Mouse (Mus musculus) urinary bladder, adult 18-20 months (tissue): ENCODE measurements around the gene Pja2.
"Not testable (repeated sequence)": the region's sequence is repeated elsewhere in the genome, so short reads cannot be mapped to it uniquely, and the experiment has no call there.

Experiments
- DNase-seq, 2 experiments: peaks; one replicate each; pipeline ENCODE4 v3.0.0; 2022; ENCODE audit warnings: low spot score in 2 of 2, mixed read lengths in 2 of 2

The Pja2 gene

GRCm38 (mm10) chr17:64281368-64281767, 50.3 kb downstream of the Pja2 start:
- not testable (repeated sequence) for DNase-seq

DNA sequence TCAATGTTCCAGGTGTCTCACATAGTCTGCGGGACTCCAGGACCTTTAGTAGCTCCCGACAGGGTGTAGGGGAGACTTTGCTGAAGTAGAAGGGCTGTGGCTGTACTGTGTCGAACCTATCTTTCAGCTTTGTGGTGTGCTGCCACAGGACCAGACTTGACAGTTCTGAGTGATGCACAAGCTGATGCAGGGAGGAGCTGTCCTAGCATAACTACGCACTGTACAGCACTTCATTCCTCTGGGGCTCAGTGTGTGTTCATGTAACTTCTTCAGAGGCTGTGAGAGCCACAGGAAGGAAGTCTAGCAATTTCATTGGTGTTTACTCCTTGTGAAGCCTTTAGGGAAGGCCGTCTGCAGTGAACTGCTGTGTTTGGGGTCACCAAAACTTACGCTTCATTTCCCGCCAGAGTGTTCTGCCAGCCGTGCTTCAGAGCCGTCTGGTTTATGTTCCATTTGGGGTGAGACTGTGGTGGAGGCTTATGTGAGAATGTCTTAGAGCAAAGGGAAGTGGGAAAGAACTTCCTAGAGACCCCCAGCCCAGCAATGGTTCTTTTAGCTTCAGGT, 54.0 kb downstream of the Pja2 start:
- DNase-seq: no peak

- no peak for DNase-seq
These were observed 55.0 kb downstream of the Pja2 start for GRCm38 (mm10) chr17:64276666-64277065.

DNA sequence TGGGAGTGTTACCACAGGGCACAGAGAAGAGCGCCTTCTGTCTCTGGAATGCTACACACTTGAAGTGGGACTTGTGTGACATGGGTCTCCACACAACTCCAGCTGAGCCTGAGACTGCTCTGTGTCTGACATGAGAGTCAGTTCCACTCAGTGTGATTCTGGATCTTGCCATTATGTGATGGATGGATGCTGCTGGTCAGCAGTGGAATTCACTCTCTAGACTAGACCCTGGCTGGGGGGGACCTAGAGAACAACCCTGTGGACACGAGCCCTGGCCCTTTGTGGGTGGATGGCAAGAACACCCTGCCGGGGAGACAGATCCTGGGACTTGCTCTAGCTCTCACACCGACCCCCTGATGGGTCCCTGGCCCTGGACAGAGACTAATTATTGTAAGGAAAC, 56.5 kb downstream of the Pja2 start:
- no peak for DNase-seq

- no peak for DNase-seq
These were observed 57.2 kb downstream of the Pja2 start for GRCm38 (mm10) chr17:64274341-64275105.

GRCm38 (mm10) chr17:64260571-64260970, 71.1 kb downstream of the Pja2 start:
- no peak for DNase-seq

- DNase-seq: no peak
These were observed 83.5 kb downstream of the Pja2 start for GRCm38 (mm10) chr17:64248246-64248645.

DNA sequence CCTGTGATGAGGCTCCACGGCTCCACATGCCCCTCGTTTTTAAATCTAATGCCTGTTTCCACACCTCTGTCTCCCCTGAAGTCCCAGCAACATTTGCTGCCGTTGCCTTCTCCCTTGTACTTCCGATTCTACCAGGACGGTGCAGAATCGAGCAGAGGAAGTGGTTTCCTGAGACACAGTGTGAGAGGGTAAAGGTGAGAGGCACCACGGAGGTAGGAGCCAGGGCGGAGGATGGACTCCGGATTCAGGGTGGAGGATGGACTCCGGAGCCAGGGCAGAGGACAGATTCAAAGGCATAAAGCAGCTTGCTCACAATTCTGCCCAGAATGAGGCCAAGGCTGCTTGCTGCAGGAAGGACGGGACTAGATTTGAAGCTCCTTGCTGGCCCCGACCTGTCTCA, 88.8 kb downstream of the Pja2 start:
- DNase-seq: no peak

DNA sequence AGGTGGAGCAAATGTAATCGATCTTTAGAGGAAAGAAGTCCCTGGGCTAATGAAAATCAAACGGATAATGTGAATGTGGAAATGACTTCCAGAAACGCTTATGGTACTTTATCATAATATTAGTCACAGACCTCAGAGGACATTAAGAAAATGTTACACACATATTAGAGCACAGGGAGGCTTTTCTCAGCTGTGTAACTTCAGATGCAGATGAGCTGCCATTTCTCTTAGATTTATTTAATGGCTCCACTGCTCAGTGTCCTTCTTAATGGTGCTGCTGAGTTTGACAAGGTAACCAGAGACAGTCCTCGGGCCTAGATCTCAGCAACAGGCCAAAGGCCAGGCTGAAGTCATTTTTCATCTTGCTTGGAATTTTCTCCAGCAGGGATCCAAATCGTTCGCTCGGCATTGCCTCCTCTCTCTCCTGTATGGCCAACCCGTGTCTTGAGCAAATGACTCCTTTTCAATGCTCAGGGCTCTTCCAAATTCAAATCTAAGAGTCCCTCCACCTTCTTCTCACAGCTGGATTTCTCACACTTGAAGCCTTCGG, 89.3 kb downstream of the Pja2 start:
- no peak for DNase-seq

DNA sequence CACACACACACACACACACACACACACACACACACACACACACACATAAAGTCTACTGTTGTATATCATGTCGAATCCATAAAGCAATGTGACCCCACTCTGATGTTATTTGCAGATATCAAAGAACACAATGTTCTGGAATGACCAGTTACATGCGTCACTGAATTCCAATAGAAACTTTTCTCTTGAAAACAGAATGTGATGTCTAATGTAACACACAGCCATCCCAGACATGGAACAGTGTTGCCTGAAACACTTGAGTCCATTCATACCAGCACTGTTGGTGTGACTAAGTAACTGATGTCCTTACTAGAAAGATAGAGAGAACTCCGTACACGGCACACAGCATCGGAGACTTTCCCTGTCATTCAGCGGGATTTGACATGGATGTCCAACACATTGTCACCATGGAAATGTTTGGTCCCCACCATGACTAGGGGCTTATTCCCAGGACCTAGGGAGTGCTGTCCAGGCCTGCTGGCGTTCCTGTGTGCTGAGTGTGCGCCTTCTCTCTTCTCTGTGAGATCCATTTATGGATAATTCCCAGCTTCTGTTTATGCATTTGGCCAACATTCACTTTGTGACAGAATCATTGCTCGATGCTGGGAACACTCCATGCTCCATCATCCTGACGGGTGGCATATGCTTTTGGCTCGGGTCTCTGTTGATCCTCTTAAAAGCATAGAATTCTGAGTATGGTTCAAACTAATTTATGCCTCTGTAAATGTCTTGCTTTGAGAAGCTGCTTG, 90.0 kb downstream of the Pja2 start:
- DNase-seq: no peak

DNA sequence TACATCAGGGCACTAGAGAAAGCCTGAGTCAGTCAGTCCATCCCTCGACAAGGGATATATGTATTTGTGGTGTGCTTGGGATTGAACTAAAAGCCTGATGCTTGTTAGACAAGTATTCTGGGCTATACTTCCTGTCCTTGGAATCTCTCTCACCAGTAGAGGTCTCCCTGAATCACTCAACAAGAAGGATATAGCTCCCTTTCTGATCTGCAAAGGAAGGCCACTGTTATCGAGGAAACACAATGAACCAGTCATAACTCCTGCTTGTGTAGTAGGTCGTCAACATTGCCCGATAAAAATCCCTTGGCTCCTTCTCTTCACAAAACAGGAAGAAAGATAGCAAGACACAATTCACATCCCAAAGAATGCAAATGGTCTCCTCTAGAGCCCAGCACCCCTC, 99.6 kb downstream of the Pja2 start:
- DNase-seq: no peak

DNA sequence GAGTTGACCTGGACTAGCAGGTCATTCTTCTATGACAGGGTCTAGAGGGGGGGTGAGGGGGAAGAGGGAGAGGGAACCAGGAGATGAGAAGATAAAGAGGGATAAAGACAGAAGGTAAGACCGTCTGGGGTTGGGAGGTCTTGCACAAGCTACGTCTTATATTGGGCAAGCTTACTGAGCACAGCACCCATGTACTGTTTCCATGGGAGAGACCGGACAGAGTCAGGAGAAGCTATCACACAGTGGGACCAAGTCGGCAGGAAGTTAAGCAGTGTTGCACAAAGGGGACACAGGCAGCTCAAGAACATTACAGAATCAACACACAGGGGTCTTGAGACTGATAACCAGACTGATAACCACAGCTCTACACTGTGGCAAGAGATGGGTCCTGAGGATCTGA, 100.1 kb downstream of the Pja2 start:
- DNase-seq: not testable (repeated sequence)

- no peak for DNase-seq
These were observed 100.5 kb downstream of the Pja2 start for GRCm38 (mm10) chr17:64231172-64231571.
